Mouse (Mus musculus) forebrain, embryonic 12.5 days (tissue): ENCODE results near the gene Hsf2bp. TPM values are rescaled to one million over a fixed set of nuclear protein-coding genes. Genes with fewer than 3 reads are reported as not detected.

Source experiments
- ATAC-seq: fragments of 200-750 bp; cut with Nextera tagmentation; 2 replicates; pipeline ENCODE4 v1.8.0; 2017; ENCODE audit warnings: moderate TSS enrichment; ENCODE audit not compliant: low FRiP score
- H3K27ac ChIP-seq: fragments of 300-500 bp; sonication (generic); 2 replicates; pipeline ENCODE4 v1.5.1; 2016; ENCODE audit warnings: mild to moderate bottlenecking
- H3K27me3 ChIP-seq: fragments of 300-500 bp; sonication (generic); 2 replicates; pipeline ENCODE4 v1.6.1; 2016; ENCODE audit warnings: mild to moderate bottlenecking
- H3K36me3 ChIP-seq: fragments of 300-500 bp; sonication (generic); replicated peaks from 2 replicates; pipeline ENCODE4 v1.6.1; 2016; ENCODE audit warnings: mild to moderate bottlenecking
- H3K4me1 ChIP-seq: fragments of 300-500 bp; sonication (generic); 2 replicates; pipeline ENCODE4 v1.6.1; 2016
- H3K4me2 ChIP-seq: fragments of 300-500 bp; sonication (generic); 2 replicates; pipeline ENCODE4 v1.6.1; 2016; ENCODE audit warnings: mild to moderate bottlenecking, moderate library complexity
- H3K4me3 ChIP-seq: fragments of 300-500 bp; sonication (generic); replicated peaks from 2 replicates; pipeline ENCODE4 v1.5.1; 2016; ENCODE audit warnings: mild to moderate bottlenecking
- H3K9ac ChIP-seq: fragments of 300-500 bp; sonication (generic); 2 replicates; pipeline ENCODE4 v1.6.1; 2016; ENCODE audit warnings: mild to moderate bottlenecking
- H3K9me3 ChIP-seq: fragments of 300-500 bp; sonication (generic); 2 replicates; pipeline ENCODE4 v1.6.1; 2016
- WGBS: fragments of 180-500 bp; shearing (Covaris S2); methylation state at CpG from one replicate; pipeline ENCODE4 v1.1.7; 2016; 5-methylcytosine and 5-hydroxymethylcytosine counted together
- polyA plus RNA-seq: library from polyadenylated mRNA; unstranded; fragments of >200 nt; fragmentation: Nextera tagmentation; extraction: Ambion mirVana; gene quantifications from 2 replicates; pipeline ENCODE4 v1.2.1, GENCODE M21; 2016

Hsf2bp gene
- polyA plus RNA-seq, 1 experiment from 2014 or later, result 0.55 TPM

DNA sequence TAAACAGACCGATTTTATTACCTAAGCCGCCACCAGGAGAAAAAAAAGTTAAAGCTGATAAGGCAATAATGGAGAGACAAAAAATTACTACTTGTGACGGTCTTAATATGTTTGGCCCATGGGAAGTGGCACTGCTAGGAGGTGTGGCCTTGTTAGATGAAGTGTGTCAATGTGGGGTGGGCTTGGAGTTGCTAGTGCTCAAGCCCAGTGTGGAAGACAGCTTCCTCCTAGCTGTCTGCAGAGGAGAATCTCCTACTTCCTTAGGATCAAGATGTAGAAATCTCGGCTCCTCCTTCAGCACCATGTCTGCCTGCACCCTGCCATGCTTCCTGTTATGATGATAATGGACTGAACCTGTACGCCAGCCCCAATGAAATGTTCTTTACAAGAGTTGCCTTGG lies 61.5 kb downstream of the Hsf2bp start:
- H3K9me3 ChIP-seq, result no peaks in the 10 kb centered on the region
- no peak overlapping the region for H3K4me3 ChIP-seq
- no peak overlapping the region for H3K27ac ChIP-seq
- no peaks in the 10 kb centered on the region for H3K36me3 ChIP-seq
- no peak overlapping the region for H3K4me2 ChIP-seq
- H3K9ac ChIP-seq, result no peak overlapping the region
- no peak for ATAC-seq
- no peaks in the 10 kb centered on the region for H3K27me3 ChIP-seq
- 85% methylated on average over 5 of the region's 5 CpGs for WGBS
- H3K4me1 ChIP-seq, result no peaks in the 10 kb centered on the region

DNA sequence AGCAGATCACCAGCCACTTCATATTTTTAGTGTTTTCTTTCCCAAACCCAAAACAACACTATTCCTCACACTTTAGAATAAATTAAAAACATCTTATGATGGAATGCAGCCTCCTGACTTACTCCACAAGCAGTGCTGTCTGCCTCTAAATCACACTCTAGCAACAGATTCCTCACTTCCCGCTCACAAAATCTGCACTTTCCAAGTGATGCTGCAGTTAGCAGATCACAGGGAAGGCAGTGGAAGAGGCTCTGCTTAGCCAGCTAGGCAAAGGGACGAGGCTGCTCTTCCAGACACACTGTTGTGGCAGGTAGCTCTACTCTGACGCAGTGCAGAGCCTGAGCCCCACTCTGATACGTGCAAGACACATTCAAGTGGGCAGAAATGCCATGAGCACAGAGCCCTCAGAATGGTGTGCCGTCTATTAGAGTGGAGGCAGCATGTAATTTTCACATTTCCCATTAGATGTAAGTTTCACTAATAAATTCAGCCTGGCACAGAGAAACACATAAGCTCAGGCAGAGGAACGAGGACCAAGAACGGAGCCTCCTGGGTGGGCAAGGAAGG lies 62.4 kb downstream of the Hsf2bp start:
- no peaks in the 10 kb centered on the region for H3K9me3 ChIP-seq
- no peak for ATAC-seq
- H3K27me3 ChIP-seq, result no peaks in the 10 kb centered on the region
- H3K9ac ChIP-seq, result no peak overlapping the region
- WGBS, result 85% methylated on average over 7 of the region's 7 CpGs
- H3K4me2 ChIP-seq, result no peak overlapping the region
- no peaks in the 10 kb centered on the region for H3K36me3 ChIP-seq
- H3K4me1 ChIP-seq, result no peaks in the 10 kb centered on the region
- no peak overlapping the region for H3K4me3 ChIP-seq
- H3K27ac ChIP-seq, result no peak overlapping the region

DNA sequence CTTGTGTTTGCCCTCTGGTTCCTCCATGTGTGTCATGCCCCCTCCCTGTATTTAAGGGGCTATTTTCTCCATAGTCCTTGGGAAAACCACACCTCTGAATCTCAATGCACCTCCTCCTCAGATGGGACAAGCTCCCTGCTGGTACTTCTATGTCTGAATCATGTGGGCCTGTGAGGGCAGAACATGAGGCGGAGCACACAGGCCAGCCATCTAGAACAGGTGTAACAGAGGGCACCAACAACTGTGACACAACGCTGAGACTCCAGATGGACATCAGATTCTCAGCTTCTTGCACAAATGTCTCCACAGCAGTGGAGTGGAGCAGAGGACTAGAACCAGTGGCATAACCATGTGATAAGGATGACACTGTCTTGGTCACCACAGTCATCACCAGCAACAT lies 65.3 kb downstream of the Hsf2bp start:
- Histone ChIP-seq H3K27me3 (no peaks in the 10 kb centered on the region), H3K9me3 (no peaks in the 10 kb centered on the region), H3K27ac (no peak overlapping the region), H3K36me3 (no peaks in the 10 kb centered on the region), H3K4me3 (no peak overlapping the region), H3K4me1 (no peaks in the 10 kb centered on the region), H3K4me2 (no peak overlapping the region), H3K9ac (no peak overlapping the region)
- ATAC-seq, result no peak
- 92% methylated on average over 2 of the region's 2 CpGs for WGBS

DNA sequence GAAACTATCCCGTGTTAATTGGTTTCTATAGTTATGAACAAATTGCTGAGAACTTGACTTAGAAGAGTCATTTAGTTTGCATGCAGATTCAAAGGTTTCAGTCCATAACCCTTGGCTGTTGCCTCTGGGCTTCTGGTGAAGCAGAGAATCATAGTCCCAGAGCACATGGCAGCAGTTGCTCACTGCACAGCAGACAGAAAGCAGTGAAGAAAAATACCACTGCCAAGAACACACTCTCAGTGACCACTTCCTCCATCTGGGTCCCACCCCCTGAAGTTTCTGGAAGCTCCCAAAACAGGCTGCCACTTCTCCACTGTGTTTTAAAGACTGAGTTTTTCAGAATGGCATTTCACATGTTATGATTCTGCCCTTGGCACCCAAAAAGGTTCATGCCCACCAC lies 67.3 kb downstream of the Hsf2bp start:
- H3K27me3 ChIP-seq, result no peaks in the 10 kb centered on the region
- H3K4me2 ChIP-seq, result no peak overlapping the region
- no peaks in the 10 kb centered on the region for H3K4me1 ChIP-seq
- H3K4me3 ChIP-seq, result no peak overlapping the region
- WGBS, result 86% methylated on average over 1 of the region's 1 CpGs
- H3K9ac ChIP-seq, result no peak overlapping the region
- H3K9me3 ChIP-seq, result no peaks in the 10 kb centered on the region
- ATAC-seq, result no peak
- H3K36me3 ChIP-seq, result no peaks in the 10 kb centered on the region
- H3K27ac ChIP-seq, result no peak overlapping the region

DNA sequence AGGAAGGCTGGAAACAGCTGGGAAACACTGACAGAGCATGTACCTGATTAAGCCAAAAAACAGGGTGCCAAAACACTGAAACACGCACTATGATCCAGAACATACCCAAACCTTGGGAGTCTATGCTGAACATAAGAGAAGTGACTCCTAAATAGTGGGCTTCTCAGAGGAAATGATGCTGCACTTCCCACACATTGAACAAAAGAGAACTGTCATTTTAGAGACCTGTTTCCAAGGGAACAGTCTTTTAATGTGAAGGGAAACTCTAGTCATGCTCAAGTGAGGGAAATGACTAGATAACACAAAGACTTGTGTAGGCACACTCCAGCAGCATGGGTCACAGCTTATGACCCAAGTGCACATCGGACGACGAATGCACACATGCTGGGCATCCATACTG lies 68.8 kb downstream of the Hsf2bp start:
- H3K4me3 ChIP-seq, result no peak overlapping the region
- H3K36me3 ChIP-seq, result no peaks in the 10 kb centered on the region
- H3K27ac ChIP-seq, result no peak overlapping the region
- H3K9ac ChIP-seq, result no peak overlapping the region
- no peaks in the 10 kb centered on the region for H3K9me3 ChIP-seq
- no peaks in the 10 kb centered on the region for H3K4me1 ChIP-seq
- no peaks in the 10 kb centered on the region for H3K27me3 ChIP-seq
- WGBS, result 84% methylated on average over 4 of the region's 4 CpGs
- ATAC-seq, result no peak
- no peak overlapping the region for H3K4me2 ChIP-seq

DNA sequence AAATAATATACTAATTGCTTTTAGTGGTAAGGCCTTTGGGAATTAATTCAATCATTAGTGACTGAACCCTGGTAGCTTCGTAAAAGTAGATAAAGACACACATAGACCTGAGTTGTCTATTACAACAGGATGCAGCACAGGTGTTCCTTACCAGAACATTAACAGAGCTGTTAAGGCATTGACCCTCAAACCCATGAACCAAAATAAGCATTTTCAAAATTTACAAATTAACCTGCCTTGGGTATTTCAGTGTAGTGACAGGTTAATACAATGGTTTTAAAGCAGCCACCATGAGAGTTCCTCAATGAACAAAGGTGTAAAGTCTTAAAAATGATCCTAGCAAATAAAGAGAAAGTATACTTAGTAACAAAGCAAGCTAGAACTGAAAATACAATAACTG lies 69.6 kb downstream of the Hsf2bp start:
- Histone ChIP-seq H3K9ac (no peak overlapping the region), H3K4me1 (no peaks in the 10 kb centered on the region), H3K27ac (no peak overlapping the region), H3K9me3 (no peaks in the 10 kb centered on the region), H3K36me3 (no peaks in the 10 kb centered on the region), H3K4me3 (no peak overlapping the region), H3K27me3 (no peaks in the 10 kb centered on the region), H3K4me2 (no peak overlapping the region)
- no peak for ATAC-seq
- 92% methylated on average over 1 of the region's 1 CpGs for WGBS

DNA sequence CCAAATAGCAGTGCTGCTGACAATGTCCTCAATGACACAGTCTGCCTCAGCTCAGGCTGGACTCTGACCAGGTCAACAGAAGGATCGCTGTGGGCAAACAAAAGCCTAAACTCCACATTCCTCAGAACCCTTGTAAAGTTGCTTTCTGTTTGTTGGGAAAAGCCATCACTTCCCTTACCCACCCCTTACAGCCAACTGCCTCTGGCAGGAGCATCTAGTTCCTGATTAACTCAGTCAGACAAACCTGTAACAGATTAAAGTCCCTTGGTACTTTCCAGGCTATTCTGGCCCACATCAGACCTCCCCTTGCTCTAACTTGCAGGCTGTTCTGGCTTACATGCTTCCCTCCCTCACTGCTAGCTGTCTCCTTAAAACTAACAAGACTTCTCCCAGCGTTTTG lies 70.5 kb downstream of the Hsf2bp start:
- Histone ChIP-seq H3K36me3 (no peaks in the 10 kb centered on the region), H3K9me3 (no peaks in the 10 kb centered on the region), H3K9ac (no peak overlapping the region), H3K4me2 (no peak overlapping the region), H3K4me1 (no peaks in the 10 kb centered on the region), H3K4me3 (no peak overlapping the region), H3K27me3 (no peaks in the 10 kb centered on the region), H3K27ac (no peak overlapping the region)
- no peak for ATAC-seq
- 60% methylated on average over 2 of the region's 2 CpGs for WGBS

DNA sequence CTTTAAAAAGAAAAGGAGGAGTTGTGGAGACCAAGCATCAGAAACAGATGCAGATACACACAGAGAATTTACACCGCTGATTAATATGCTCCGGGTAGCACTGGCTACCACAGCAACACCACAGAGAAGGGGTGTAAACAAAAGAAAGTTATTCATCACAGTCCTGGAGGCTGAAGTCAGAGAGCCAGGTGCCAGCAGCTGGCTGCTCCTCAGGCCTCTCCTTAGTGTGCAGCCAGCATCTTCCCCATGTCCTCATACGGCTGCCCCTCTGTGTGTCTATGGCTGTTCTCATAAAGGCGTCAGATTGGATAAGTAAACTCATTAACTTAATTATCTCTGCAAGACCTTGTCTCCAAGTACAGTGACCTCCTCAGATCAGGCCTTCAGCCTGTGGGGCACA lies 73.2 kb downstream of the Hsf2bp start:
- no peaks in the 10 kb centered on the region for H3K27me3 ChIP-seq
- no peak overlapping the region for H3K4me2 ChIP-seq
- no peak overlapping the region for H3K9ac ChIP-seq
- H3K9me3 ChIP-seq, result no peaks in the 10 kb centered on the region
- no peak for ATAC-seq
- no peak overlapping the region for H3K27ac ChIP-seq
- H3K36me3 ChIP-seq, result no peaks in the 10 kb centered on the region
- WGBS, result 78% methylated on average over 4 of the region's 4 CpGs
- H3K4me1 ChIP-seq, result no peaks in the 10 kb centered on the region
- no peak overlapping the region for H3K4me3 ChIP-seq

DNA sequence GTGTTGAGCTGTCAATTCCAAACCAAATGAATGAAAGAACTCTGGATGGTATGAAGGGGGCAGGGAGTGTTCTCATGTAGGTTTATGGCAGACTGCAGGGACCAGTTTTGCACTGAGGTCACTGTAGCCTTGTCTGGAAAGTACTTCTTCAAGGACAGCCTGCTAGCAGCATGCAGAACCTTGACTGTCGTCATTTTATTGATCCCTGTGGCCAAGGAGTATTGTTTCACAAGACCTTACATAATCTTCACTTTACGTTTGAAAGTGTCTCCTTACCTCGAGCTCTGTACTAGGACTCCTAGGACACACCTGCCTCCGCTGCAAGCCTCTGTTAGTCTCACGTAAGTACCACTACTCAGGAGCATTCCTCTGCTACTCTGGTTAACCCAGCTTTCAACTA lies 73.9 kb downstream of the Hsf2bp start:
- H3K27ac ChIP-seq, result no peak overlapping the region
- ATAC-seq, result no peak
- WGBS, result 86% methylated on average over 5 of the region's 5 CpGs
- H3K4me2 ChIP-seq, result no peak overlapping the region
- H3K9ac ChIP-seq, result no peak overlapping the region
- H3K27me3 ChIP-seq, result no peaks in the 10 kb centered on the region
- no peaks in the 10 kb centered on the region for H3K4me1 ChIP-seq
- H3K36me3 ChIP-seq, result no peaks in the 10 kb centered on the region
- H3K4me3 ChIP-seq, result no peak overlapping the region
- H3K9me3 ChIP-seq, result no peaks in the 10 kb centered on the region

DNA sequence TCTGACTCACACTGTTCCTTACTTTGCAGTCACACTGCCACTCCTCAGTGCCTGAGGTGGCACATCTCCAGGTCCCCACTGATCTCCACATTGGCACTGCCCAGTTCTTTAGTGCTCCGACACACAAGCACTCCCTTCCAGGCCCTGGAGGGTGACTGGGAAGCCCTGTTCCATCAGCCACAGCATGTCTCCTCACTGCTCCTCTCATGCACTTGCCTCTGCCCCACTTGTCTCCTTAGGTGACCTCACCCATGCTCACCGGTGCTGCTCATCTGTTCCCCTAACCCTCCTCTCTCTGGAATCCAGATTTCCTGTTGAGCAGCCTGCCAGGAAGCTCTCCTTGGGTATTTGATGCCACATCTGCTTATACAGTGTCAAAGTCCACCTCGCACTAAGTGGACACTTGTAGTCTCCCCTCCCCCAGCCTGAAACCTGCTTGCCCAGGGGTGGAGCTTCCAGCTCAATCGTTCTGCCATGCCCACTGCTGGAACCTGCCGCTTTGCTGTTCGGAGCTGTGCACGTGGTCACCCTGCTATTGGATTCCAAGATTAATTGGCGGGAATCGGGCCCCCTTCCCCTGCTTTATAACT lies 81.5 kb downstream of the Hsf2bp start:
- no peak overlapping the region for H3K4me3 ChIP-seq
- no peaks in the 10 kb centered on the region for H3K9me3 ChIP-seq
- H3K27ac ChIP-seq, result no peak overlapping the region
- no peaks in the 10 kb centered on the region for H3K4me1 ChIP-seq
- no peak for ATAC-seq
- H3K36me3 ChIP-seq, result no peaks in the 10 kb centered on the region
- H3K27me3 ChIP-seq, result no peaks in the 10 kb centered on the region
- no peak overlapping the region for H3K4me2 ChIP-seq
- H3K9ac ChIP-seq, result no peak overlapping the region
- WGBS, result 93% methylated on average over 9 of the region's 9 CpGs

DNA sequence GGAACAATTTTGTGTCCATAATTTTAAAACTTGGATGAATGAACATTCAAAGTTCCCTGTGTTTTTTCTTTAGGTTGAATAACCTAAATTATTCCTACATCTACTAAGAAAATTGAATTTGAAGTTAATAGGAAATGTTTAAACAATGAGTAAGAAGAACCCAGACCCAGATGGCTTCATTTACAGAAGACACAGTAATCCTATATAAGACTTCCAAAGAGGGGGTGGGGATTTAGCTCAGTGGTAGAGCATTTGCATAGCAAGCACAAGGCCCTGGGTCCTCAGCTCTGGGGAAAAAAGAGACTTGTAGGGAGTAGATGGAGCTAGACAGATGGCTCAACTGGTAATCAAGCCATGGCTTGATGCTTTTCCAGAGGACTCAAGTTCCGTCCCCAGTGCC lies 87.1 kb downstream of the Hsf2bp start:
- no peaks in the 10 kb centered on the region for H3K4me1 ChIP-seq
- 79% methylated on average over 1 of the region's 1 CpGs for WGBS
- H3K27ac ChIP-seq, result no peak overlapping the region
- H3K27me3 ChIP-seq, result no peaks in the 10 kb centered on the region
- H3K9ac ChIP-seq, result no peak overlapping the region
- H3K36me3 ChIP-seq, result no peaks in the 10 kb centered on the region
- H3K9me3 ChIP-seq, result no peaks in the 10 kb centered on the region
- H3K4me2 ChIP-seq, result no peak overlapping the region
- no peak for ATAC-seq
- no peak overlapping the region for H3K4me3 ChIP-seq

DNA sequence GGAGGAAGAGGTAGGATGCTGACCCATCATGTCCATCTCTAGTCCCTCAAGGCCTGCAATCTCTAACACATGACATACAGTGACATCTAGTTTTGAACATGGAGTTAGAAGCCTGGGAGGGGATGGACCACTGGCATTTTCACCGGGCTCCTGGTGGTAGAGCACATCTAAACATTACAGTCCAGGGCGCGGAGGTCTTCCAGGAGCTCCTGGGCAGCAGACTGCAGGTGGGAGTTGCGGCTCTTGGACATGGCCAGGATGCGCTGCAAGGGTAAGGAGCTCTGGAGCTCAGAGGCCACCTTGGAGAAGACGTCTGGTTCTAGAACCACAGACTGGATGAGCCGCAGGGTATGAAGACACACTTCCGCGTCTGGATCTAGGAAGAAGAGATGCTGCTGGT lies 89.7 kb downstream of the Hsf2bp start:
- no peak overlapping the region for H3K27ac ChIP-seq
- ATAC-seq, result no peak

DNA sequence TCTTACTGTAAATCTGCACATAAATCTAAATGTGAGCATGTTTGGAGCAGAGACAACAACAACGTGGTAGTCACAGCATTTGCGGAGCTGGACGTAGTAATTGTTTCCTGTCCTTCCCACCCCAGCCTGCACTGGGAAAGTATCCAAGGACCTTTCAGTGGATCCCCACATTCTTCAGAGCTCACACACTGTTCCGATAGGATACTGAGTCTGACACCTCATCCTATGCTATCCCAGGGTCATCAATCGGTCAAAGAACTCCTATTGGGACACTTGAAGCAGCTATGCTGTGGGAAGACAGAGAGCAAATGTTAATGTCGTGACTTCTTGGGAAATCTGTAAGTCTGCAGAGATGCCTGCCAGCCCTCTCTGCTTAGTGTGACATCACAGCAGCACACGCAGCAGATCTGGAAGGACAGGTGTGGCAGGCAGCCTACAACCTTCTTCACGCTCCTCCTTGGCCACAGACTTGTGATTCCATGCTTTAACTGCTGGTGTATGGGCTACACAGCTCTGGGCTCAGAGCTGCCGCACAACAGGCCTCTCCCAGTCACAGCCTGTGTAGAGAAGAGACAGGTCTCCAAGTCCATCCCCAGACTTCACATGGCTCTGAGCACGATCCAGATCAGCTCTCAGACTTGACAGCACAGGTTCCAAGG lies 92.1 kb downstream of the Hsf2bp start:
- H3K4me3 ChIP-seq, result no peak overlapping the region
- H3K9ac ChIP-seq, result no peak overlapping the region
- no peak overlapping the region for H3K27ac ChIP-seq
- H3K36me3 ChIP-seq, result no peaks in the 10 kb centered on the region
- WGBS, result 83% methylated on average over 10 of the region's 10 CpGs
- no peaks in the 10 kb centered on the region for H3K27me3 ChIP-seq
- no peak for ATAC-seq
- no peaks in the 10 kb centered on the region for H3K9me3 ChIP-seq
- H3K4me2 ChIP-seq, result no peak overlapping the region
- H3K4me1 ChIP-seq, result peaks cover 11% of the 10 kb centered on the region; the same call in 1 of the 2 replicates

More for the DNA sequence above, 89.7 kb downstream of the Hsf2bp start:
- Histone ChIP-seq H3K36me3 (no peaks in the 10 kb centered on the region), H3K27me3 (no peaks in the 10 kb centered on the region), H3K4me1 (peaks cover 6% of the 10 kb centered on the region; the same call in 1 of the 2 replicates), H3K9me3 (no peaks in the 10 kb centered on the region), H3K9ac (no peak overlapping the region), H3K4me3 (no peak overlapping the region), H3K4me2 (no peak overlapping the region)
- WGBS, result 94% methylated on average over 9 of the region's 9 CpGs
